Mouse (Mus musculus): ENCODE measurements around the gene Pitx3. TPM values are rescaled to one million over a fixed set of nuclear protein-coding genes. Genes with fewer than 3 reads are reported as not detected.
"Not testable (repeated sequence)": the region's sequence is repeated elsewhere in the genome, so short reads cannot be mapped to it uniquely, and the experiment has no call there.

The Pitx3 gene
- polyA plus RNA-seq, 1 experiment from 2014 or later: 0.14 TPM

GRCm38 (mm10) chr19:46136639-46137580 is 11.2 kb downstream of the Pitx3 start:
- peak overlapping the region; percentile 38; the same call in 1 of the 2 replicates for H3K9ac ChIP-seq (ENCODE audit: low read depth, low read length)
- peaks cover 93% of the 10 kb centered on the region for H3K27me3 ChIP-seq (ENCODE audit: control insufficient read depth, insufficient read depth, low read depth, low read length)
- H3K36me3 ChIP-seq (ENCODE audit: control insufficient read depth, insufficient read depth): no peaks in the 10 kb centered on the region
- 2% methylated on average over 49 of the region's 49 CpGs for WGBS (ENCODE audit: insufficient replicate concordance)
- no peak overlapping the region for H3K27ac ChIP-seq (ENCODE audit: low read length)
- H3K4me1 ChIP-seq (ENCODE audit: control insufficient read depth, low read depth, low read length): peaks cover 25% of the 10 kb centered on the region
- H3K9me3 ChIP-seq (replicated peaks; ENCODE audit: control insufficient read depth, low read length): no peaks in the 10 kb centered on the region
- ATAC-seq (ENCODE audit: low read depth): peak; percentile 73
- H3K4me2 ChIP-seq (ENCODE audit: low read depth, low read length): peak overlapping the region; percentile 90
- peak overlapping the region; percentile 62 for H3K4me3 ChIP-seq (ENCODE audit: low read depth, low read length)

GRCm38 (mm10) chr19:46135789-46136638 is 12.1 kb downstream of the Pitx3 start:
- ATAC-seq (ENCODE audit: low read depth): peak; percentile 40
- Histone ChIP-seq H3K9ac (ENCODE audit: low read depth, low read length) (peak overlapping the region; percentile 38), H3K27me3 (ENCODE audit: control insufficient read depth, insufficient read depth, low read depth, low read length) (peaks cover 93% of the 10 kb centered on the region), H3K4me1 (ENCODE audit: control insufficient read depth, low read depth, low read length) (peaks cover 26% of the 10 kb centered on the region), H3K9me3 (replicated peaks; ENCODE audit: control insufficient read depth, low read length) (no peaks in the 10 kb centered on the region), H3K27ac (ENCODE audit: low read length) (no peak overlapping the region), H3K36me3 (ENCODE audit: control insufficient read depth, insufficient read depth) (no peaks in the 10 kb centered on the region), H3K4me2 (ENCODE audit: low read depth, low read length) (peak overlapping the region; percentile 90), H3K4me3 (ENCODE audit: low read depth, low read length) (peak overlapping the region; percentile 62)
- under 1% methylated on average over 78 of the region's 79 CpGs for WGBS (ENCODE audit: insufficient replicate concordance)

GRCm38 (mm10) chr19:46135297-46135696 is 12.8 kb downstream of the Pitx3 start:
- 1% methylated on average over 12 of the region's 12 CpGs for WGBS (ENCODE audit: insufficient replicate concordance)
- Histone ChIP-seq H3K27ac (ENCODE audit: low read length) (no peak overlapping the region), H3K9ac (ENCODE audit: low read depth, low read length) (no peak overlapping the region), H3K9me3 (replicated peaks; ENCODE audit: control insufficient read depth, low read length) (no peaks in the 10 kb centered on the region), H3K4me2 (ENCODE audit: low read depth, low read length) (peak overlapping the region; percentile 90), H3K4me3 (ENCODE audit: low read depth, low read length) (peak overlapping the region; percentile 62), H3K4me1 (ENCODE audit: control insufficient read depth, low read depth, low read length) (peaks cover 26% of the 10 kb centered on the region), H3K36me3 (ENCODE audit: control insufficient read depth, insufficient read depth) (no peaks in the 10 kb centered on the region), H3K27me3 (ENCODE audit: control insufficient read depth, insufficient read depth, low read depth, low read length) (peaks cover 94% of the 10 kb centered on the region)
- no peak for ATAC-seq (ENCODE audit: low read depth)

- Histone ChIP-seq H3K9ac (ENCODE audit: low read depth, low read length) (no peak overlapping the region), H3K27ac (ENCODE audit: low read length) (no peak overlapping the region), H3K4me3 (ENCODE audit: low read depth, low read length) (no peak overlapping the region), H3K9me3 (replicated peaks; ENCODE audit: control insufficient read depth, low read length) (no peaks in the 10 kb centered on the region), H3K27me3 (ENCODE audit: control insufficient read depth, insufficient read depth, low read depth, low read length) (peaks cover 77% of the 10 kb centered on the region), H3K4me2 (ENCODE audit: low read depth, low read length) (no peak overlapping the region), H3K4me1 (ENCODE audit: control insufficient read depth, low read depth, low read length) (peaks cover 26% of the 10 kb centered on the region), H3K36me3 (ENCODE audit: control insufficient read depth, insufficient read depth) (no peaks in the 10 kb centered on the region)
- WGBS (ENCODE audit: insufficient replicate concordance): 12% methylated on average over 6 of the region's 6 CpGs
- ATAC-seq (ENCODE audit: low read depth): no peak
Measured at GRCm38 (mm10) chr19:46132577-46132976, 15.5 kb downstream of the Pitx3 start.

GRCm38 (mm10) chr19:46131694-46132525 is 16.2 kb downstream of the Pitx3 start, which contains the start of gene Elovl3:
Gene Elovl3, plus strand, starts transcription at chr19:46131897.
- no peak within 1 kb of the TSS for H3K27ac ChIP-seq (ENCODE audit: low read length)

GRCm38 (mm10) chr19:46131283-46131682 is 16.8 kb downstream of the Pitx3 start:
- Histone ChIP-seq H3K4me1 (ENCODE audit: control insufficient read depth, low read depth, low read length) (peaks cover 13% of the 10 kb centered on the region), H3K27ac (ENCODE audit: low read length) (no peak overlapping the region), H3K27me3 (ENCODE audit: control insufficient read depth, insufficient read depth, low read depth, low read length) (peaks cover 64% of the 10 kb centered on the region), H3K4me2 (ENCODE audit: low read depth, low read length) (peak overlapping the region; percentile 53), H3K9me3 (replicated peaks; ENCODE audit: control insufficient read depth, low read length) (no peaks in the 10 kb centered on the region), H3K36me3 (ENCODE audit: control insufficient read depth, insufficient read depth) (no peaks in the 10 kb centered on the region), H3K9ac (ENCODE audit: low read depth, low read length) (no peak overlapping the region), H3K4me3 (ENCODE audit: low read depth, low read length) (peak overlapping the region; percentile 37; the same call in 1 of the 2 replicates)
- no peak for ATAC-seq (ENCODE audit: low read depth)
- 5% methylated on average over 8 of the region's 8 CpGs for WGBS (ENCODE audit: insufficient replicate concordance)

More at GRCm38 (mm10) chr19:46131694-46132525, 16.2 kb downstream of the Pitx3 start, which contains the start of gene Elovl3:
- no peaks in the 10 kb centered on the region for H3K36me3 ChIP-seq (ENCODE audit: control insufficient read depth, insufficient read depth)
- peak within 1 kb of the TSS; percentile 37 for H3K4me3 ChIP-seq (ENCODE audit: low read depth, low read length)
- H3K27me3 ChIP-seq (ENCODE audit: control insufficient read depth, insufficient read depth, low read depth, low read length): peaks cover 70% of the 10 kb centered on the region
- peak; percentile 52; the same call in 1 of the 2 replicates for ATAC-seq (ENCODE audit: low read depth)
- H3K9me3 ChIP-seq (replicated peaks; ENCODE audit: control insufficient read depth, low read length): no peaks in the 10 kb centered on the region
- H3K4me2 ChIP-seq (ENCODE audit: low read depth, low read length): peak within 1 kb of the TSS; percentile 53
- no peak within 1 kb of the TSS for H3K9ac ChIP-seq (ENCODE audit: low read depth, low read length)
- peaks cover 19% of the 10 kb centered on the region for H3K4me1 ChIP-seq (ENCODE audit: control insufficient read depth, low read depth, low read length)
- 2% methylated on average over 31 of the region's 31 CpGs for WGBS (ENCODE audit: insufficient replicate concordance)

- H3K4me3 ChIP-seq (ENCODE audit: low read depth, low read length); H3K4me1 ChIP-seq (ENCODE audit: control insufficient read depth, low read depth, low read length); H3K27ac ChIP-seq (ENCODE audit: low read length); H3K9me3 ChIP-seq (replicated peaks; ENCODE audit: control insufficient read depth, low read length); H3K9ac ChIP-seq (ENCODE audit: low read depth, low read length); H3K4me2 ChIP-seq (ENCODE audit: low read depth, low read length); H3K36me3 ChIP-seq (ENCODE audit: control insufficient read depth, insufficient read depth); ATAC-seq (ENCODE audit: low read depth): not testable (repeated sequence)
- peaks cover 51% of the 10 kb centered on the region for H3K27me3 ChIP-seq (ENCODE audit: control insufficient read depth, insufficient read depth, low read depth, low read length)
- WGBS (ENCODE audit: insufficient replicate concordance): 60% methylated on average over 6 of the region's 6 CpGs
Measured at GRCm38 (mm10) chr19:46129737-46130136, 18.4 kb downstream of the Pitx3 start.

GRCm38 (mm10) chr19:46126301-46126700 is 21.8 kb downstream of the Pitx3 start:
- ATAC-seq (ENCODE audit: low read depth): no peak
- H3K27ac ChIP-seq (ENCODE audit: low read length): no peak overlapping the region
- peaks cover 17% of the 10 kb centered on the region for H3K27me3 ChIP-seq (ENCODE audit: control insufficient read depth, insufficient read depth, low read depth, low read length)
- no peak overlapping the region for H3K4me2 ChIP-seq (ENCODE audit: low read depth, low read length)
- H3K9me3 ChIP-seq (replicated peaks; ENCODE audit: control insufficient read depth, low read length): no peaks in the 10 kb centered on the region
- H3K4me1 ChIP-seq (ENCODE audit: control insufficient read depth, low read depth, low read length): no peaks in the 10 kb centered on the region; the same call in 1 of the 2 replicates
- 59% methylated on average over 4 of the region's 4 CpGs for WGBS (ENCODE audit: insufficient replicate concordance)
- H3K4me3 ChIP-seq (ENCODE audit: low read depth, low read length): no peak overlapping the region
- no peak overlapping the region for H3K9ac ChIP-seq (ENCODE audit: low read depth, low read length)
- no peaks in the 10 kb centered on the region for H3K36me3 ChIP-seq (ENCODE audit: control insufficient read depth, insufficient read depth)

Measured in liver, embryonic 16.5 days (tissue).